Comparison of ENCODE assay signal across 23 mouse cellular contexts in the genomic region with DNA sequence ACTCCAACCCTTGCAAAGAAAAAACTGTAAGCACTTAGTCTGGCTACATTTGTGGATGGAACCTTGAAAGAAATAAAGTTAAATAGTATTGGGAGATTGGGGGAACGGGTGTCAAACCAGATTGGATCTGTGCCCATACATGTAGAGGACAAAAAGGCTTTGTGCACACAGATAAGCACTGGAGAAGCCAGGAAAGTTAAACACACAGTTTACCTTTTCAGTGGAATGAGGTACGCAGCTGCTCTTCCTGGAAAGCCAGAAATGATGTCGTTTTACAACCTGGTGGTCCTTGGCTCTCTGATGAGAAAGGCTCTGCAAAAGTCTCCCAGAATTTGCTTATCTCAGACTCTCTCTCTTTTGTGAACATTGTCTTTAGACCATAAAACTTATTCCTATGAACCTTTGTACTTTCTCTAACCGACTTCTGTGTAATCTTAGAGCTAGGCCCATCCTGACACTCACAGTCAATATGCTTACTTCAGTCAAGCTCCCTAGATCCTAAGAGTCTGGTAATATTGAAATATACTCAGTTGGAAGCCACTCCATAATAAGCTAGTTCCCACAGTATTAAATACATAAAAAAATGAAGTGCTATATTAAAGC. TPM values are rescaled to one million over a fixed set of nuclear protein-coding genes. Genes with fewer than 3 reads are reported as not detected.
DNase-seq lines count a peak whose midpoint lies in the region; ATAC-seq and TF ChIP-seq lines count a peak whose summit lies in the region.
"Had no signal": no experiment of that assay in that cellular context is flagged by ENCODE, and none has a peak within 500 bp of the region (broad histone marks: within the 10 kb centered on the region; RNA-seq: fewer than 3 reads in every experiment).

No protein-coding gene starts in this region.

- no peaks in the 10 kb centered on the region for H3K4me1 ChIP-seq in intestine, embryonic 14.5 days (replicated peaks; ENCODE audit: control insufficient read depth, insufficient read depth, low read length)
- H3K4me1 ChIP-seq in intestine, embryonic 16.5 days (ENCODE audit: control insufficient read depth, insufficient read depth, low read length): no peaks in the 10 kb centered on the region
- peaks cover 10% of the 10 kb centered on the region; the same call in 1 of the 2 replicates for H3K4me1 ChIP-seq in small intestine, adult 2 months (ENCODE audit: control insufficient read depth, insufficient read depth, insufficient read length, low read length)
- H3K4me1 ChIP-seq: embryonic facial prominence, embryonic 10.5 days; embryonic facial prominence, embryonic 12.5 days; forebrain, embryonic 10.5 days; forebrain, embryonic 12.5 days had no signal

- no peaks in the 10 kb centered on the region for H3K9me3 ChIP-seq in intestine, embryonic 14.5 days (ENCODE audit: control insufficient read depth, low read length)
- H3K9me3 ChIP-seq in intestine, embryonic 16.5 days (ENCODE audit: control insufficient read depth, low read length): no peaks in the 10 kb centered on the region
- H3K9me3 ChIP-seq: embryonic facial prominence, embryonic 10.5 days; embryonic facial prominence, embryonic 12.5 days; forebrain, embryonic 10.5 days; forebrain, embryonic 12.5 days had no signal

- H3K27me3 ChIP-seq in intestine, embryonic 14.5 days (replicated peaks; ENCODE audit: control insufficient read depth, insufficient read depth, low read length): no peaks in the 10 kb centered on the region
- no peaks in the 10 kb centered on the region for H3K27me3 ChIP-seq in intestine, embryonic 16.5 days (replicated peaks; ENCODE audit: control insufficient read depth, insufficient read depth, low read length)
- no peaks in the 10 kb centered on the region for H3K27me3 ChIP-seq in small intestine, adult 2 months (ENCODE audit: control insufficient read depth, insufficient read depth, low read length)
- H3K27me3 ChIP-seq: embryonic facial prominence, embryonic 12.5 days; forebrain, embryonic 12.5 days had no signal

- DNase-seq in intestine, embryonic 14.5 days (ENCODE audit: low spot score): peak; percentile 56
- no peak for DNase-seq in gastrocnemius, postnatal 36 days
- no peak for DNase-seq in layer of hippocampus, postnatal 25 days (ENCODE audit: extremely low spot score in 1 of 2, low spot score in 1 of 2)
- DNase-seq in lung, postnatal 4 days: no peak
- DNase-seq: adrenal gland, adult 8-10 months; adrenal gland, postnatal 14 days; adrenal gland, postnatal 36 days; cerebellum, adult 11-12 months; cerebellum, adult 2 months; cerebellum, adult 9-10 months; cerebellum, postnatal 10 days; cerebellum, postnatal 25 days had no signal

- 56% methylated on average over 4 of the region's 4 CpGs for WGBS in intestine, embryonic 14.5 days
- WGBS in intestine, embryonic 16.5 days: 57% methylated on average over 4 of the region's 4 CpGs
- WGBS in small intestine, adult 2 months: 25% methylated on average over 4 of the region's 4 CpGs

- TF ChIP-seq POLR2A in small intestine, adult 2 months (IDR thresholded peaks at IDR 0.05; ENCODE audit: low read depth, low read length): no peak

- intact Hi-C loops in gastrocnemius, postnatal 36 days (cut with DNase I): no loop called here

- no peak overlapping the region for H3K4me2 ChIP-seq in intestine, embryonic 14.5 days (ENCODE audit: low read length)
- no peak overlapping the region for H3K4me2 ChIP-seq in intestine, embryonic 16.5 days (ENCODE audit: low read depth, low read length)
- H3K4me2 ChIP-seq: embryonic facial prominence, embryonic 12.5 days; forebrain, embryonic 12.5 days had no signal

- H3K27ac ChIP-seq in intestine, embryonic 14.5 days (ENCODE audit: low read depth): no peak overlapping the region
- H3K27ac ChIP-seq in intestine, embryonic 16.5 days (ENCODE audit: low read length): no peak overlapping the region
- H3K27ac ChIP-seq in small intestine, adult 2 months (ENCODE audit: insufficient read depth, low read depth, low read length): peak overlapping the region; percentile 81
- H3K27ac ChIP-seq: embryonic facial prominence, embryonic 10.5 days; embryonic facial prominence, embryonic 12.5 days; forebrain, embryonic 10.5 days; forebrain, embryonic 12.5 days had no signal

- H3K36me3 ChIP-seq in intestine, embryonic 14.5 days (ENCODE audit: control insufficient read depth, insufficient read depth, low read length): no peaks in the 10 kb centered on the region
- H3K36me3 ChIP-seq in intestine, embryonic 16.5 days (ENCODE audit: control insufficient read depth, insufficient read depth, low read length): no peaks in the 10 kb centered on the region
- no peaks in the 10 kb centered on the region for H3K36me3 ChIP-seq in small intestine, adult 2 months (ENCODE audit: control insufficient read depth, insufficient read depth, low read length)
- H3K36me3 ChIP-seq: embryonic facial prominence, embryonic 10.5 days; embryonic facial prominence, embryonic 12.5 days; forebrain, embryonic 10.5 days; forebrain, embryonic 12.5 days had no signal

- H3K9ac ChIP-seq in intestine, embryonic 14.5 days (ENCODE audit: low read length): no peak overlapping the region
- H3K9ac ChIP-seq in intestine, embryonic 16.5 days (ENCODE audit: low read depth, low read length): no peak overlapping the region
- H3K9ac ChIP-seq: embryonic facial prominence, embryonic 12.5 days; forebrain, embryonic 12.5 days had no signal

- TF ChIP-seq CTCF in small intestine, adult 2 months (IDR thresholded peaks at IDR 0.05; ENCODE audit: extremely low read depth, insufficient read length, insufficient replicate concordance, low read depth, low read length): no peak

- no peak overlapping the region for H3K4me3 ChIP-seq in intestine, embryonic 14.5 days (ENCODE audit: low read depth, low read length)
- no peak overlapping the region for H3K4me3 ChIP-seq in intestine, embryonic 16.5 days (ENCODE audit: low read length)
- H3K4me3 ChIP-seq in small intestine, adult 2 months (ENCODE audit: low read depth, low read length): no peak overlapping the region
- H3K4me3 ChIP-seq: embryonic facial prominence, embryonic 10.5 days; embryonic facial prominence, embryonic 12.5 days; erythroblast, embryonic 14.5 days; forebrain, embryonic 10.5 days; forebrain, embryonic 12.5 days had no signal

- ATAC-seq in intestine, embryonic 14.5 days (replicated peaks; ENCODE audit: low FRiP score, low TSS enrichment, low read depth): 0 out of 2 replicates have a peak, but pooled peaks have one; percentile 5
- peak; percentile 79 for ATAC-seq in intestine, embryonic 16.5 days
- ATAC-seq: activated CD4-positive, CD25-positive, alpha-beta regulatory T cell, adult 4 months; forebrain, embryonic 14.5 days; forebrain, embryonic 16.5 days; Patski had no signal

RNA-seq across cellular contexts. Expression of gene Apbb1ip, which starts 19.6 kb away (rescaled TPM):
- polyA plus RNA-seq in intestine, embryonic 14.5 days (2014; fragmentation: Nextera tagmentation; extraction: Ambion mirVana): 1.4 and 1.9 TPM in 2 replicates
- 1.3 and 1.5 TPM in 2 replicates for polyA plus RNA-seq in intestine, embryonic 16.5 days (2015; fragmentation: Nextera tagmentation; extraction: Ambion mirVana)
- 0.84 and 1.4 TPM in 2 replicates for polyA plus RNA-seq in small intestine, adult 2 months (2012; rRNA removed)
- total RNA-seq in gastrocnemius, postnatal 36 days (2021): 1 to 10 TPM; 2.3 to 2.7 TPM
- 1 to 10 TPM; 5.4 to 6.2 TPM for total RNA-seq in layer of hippocampus, postnatal 25 days (2021)
- polyA plus RNA-seq: Patski had no signal
